Mouse (Mus musculus): ENCODE data around the gene Snx1. TPM values are rescaled to one million over a fixed set of nuclear protein-coding genes. Genes with fewer than 3 reads are reported as not detected.

Snx1 gene
- polyA plus RNA-seq, 1 experiment: 33.6 TPM

DNA sequence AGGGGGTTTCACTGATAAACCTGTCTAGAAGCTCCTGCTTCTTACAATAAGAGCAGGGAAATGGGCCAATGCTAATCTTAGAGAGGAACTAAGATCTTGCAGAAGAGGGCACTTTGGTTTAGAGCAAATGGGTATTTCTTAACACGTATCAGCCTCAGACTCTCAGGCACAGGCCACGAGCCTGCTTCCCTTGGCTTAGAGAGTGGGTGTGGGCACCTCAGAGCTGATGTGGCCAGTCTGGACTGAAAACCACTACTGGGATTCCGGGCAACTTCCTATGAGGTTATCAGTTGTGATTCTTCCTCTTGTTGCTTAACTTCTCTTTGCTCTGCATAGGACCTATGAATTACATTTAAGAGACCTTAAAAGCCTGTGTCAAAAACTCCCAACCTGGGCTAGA lies 12.0 kb downstream of the Snx1 start:
- TF ChIP-seq CTCF (IDR thresholded peaks at IDR 0.05; ENCODE audit: extremely low read depth, insufficient read depth, insufficient read length, insufficient replicate concordance) (no peak), POLR2A (IDR thresholded peaks at IDR 0.05; ENCODE audit: low read depth, low read length) (no peak)
- DNase-seq (ENCODE audit: low read depth in 1 of 2, low spot score in 2 of 2): no peak
- Histone ChIP-seq H3K4me3 (ENCODE audit: extremely low read depth, insufficient read depth, insufficient read length) (no peak overlapping the region), H3K36me3 (ENCODE audit: control insufficient read depth, insufficient read depth, low read length) (peaks cover 3% of the 10 kb centered on the region; the same call in 1 of the 2 replicates), H3K4me1 (ENCODE audit: control insufficient read depth, insufficient read depth, insufficient read length) (no peaks in the 10 kb centered on the region; the same call in 1 of the 2 replicates), H3K27ac (ENCODE audit: insufficient read depth, low read length) (no peak overlapping the region), H3K27me3 (ENCODE audit: control insufficient read depth, insufficient read depth, low read length) (no peaks in the 10 kb centered on the region)
- 56% methylated on average over 3 of the region's 3 CpGs for whole genome bisulfite sequencing

DNA sequence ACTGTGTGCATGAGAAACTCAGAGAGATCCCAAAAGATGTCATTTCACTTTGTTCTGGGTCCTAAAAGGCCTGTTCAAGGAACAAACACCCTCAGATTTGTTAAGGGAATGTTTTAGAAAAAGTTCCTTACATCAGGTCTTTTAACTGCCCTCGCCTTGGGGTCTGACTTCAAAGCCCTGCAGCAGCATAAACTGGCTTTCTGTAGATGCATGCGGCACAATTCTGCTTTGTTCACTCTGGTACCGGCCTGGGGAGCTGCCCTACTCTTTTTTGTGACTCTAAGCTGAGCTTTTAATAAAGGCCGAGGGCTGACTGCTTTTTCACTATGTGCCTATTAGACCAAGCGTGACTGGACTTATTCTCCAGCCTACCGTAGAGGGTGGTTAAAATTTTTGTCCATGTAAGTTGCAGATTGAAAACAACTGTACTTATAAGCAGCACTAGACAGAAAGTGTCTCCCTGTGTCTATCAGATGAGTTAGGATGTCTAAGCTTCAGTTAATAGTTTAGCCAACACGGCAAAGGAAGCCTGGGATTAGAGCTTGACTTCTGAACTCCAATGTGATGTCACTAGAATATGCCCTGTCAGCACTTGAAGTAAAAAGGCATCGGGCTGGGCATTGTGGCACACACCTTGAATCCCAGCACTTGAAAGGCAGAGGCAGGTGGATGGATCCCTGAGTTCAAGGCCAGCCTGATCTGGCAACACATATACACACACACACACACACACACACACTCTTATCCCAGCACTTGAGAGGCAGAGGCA lies 15.6 kb downstream of the Snx1 start:
- Histone ChIP-seq H3K27me3 (ENCODE audit: control insufficient read depth, insufficient read depth, low read length) (no peaks in the 10 kb centered on the region), H3K4me3 (ENCODE audit: extremely low read depth, insufficient read depth, insufficient read length) (no peak overlapping the region), H3K27ac (ENCODE audit: insufficient read depth, low read length) (no peak overlapping the region), H3K4me1 (ENCODE audit: control insufficient read depth, insufficient read depth, insufficient read length) (no peaks in the 10 kb centered on the region), H3K36me3 (ENCODE audit: control insufficient read depth, insufficient read depth, low read length) (peaks cover 18% of the 10 kb centered on the region)
- WGBS: 82% methylated on average over 8 of the region's 8 CpGs
- DNase-seq (ENCODE audit: low read depth in 1 of 2, low spot score in 2 of 2): no peak
- TF ChIP-seq CTCF (IDR thresholded peaks at IDR 0.05; ENCODE audit: extremely low read depth, insufficient read depth, insufficient read length, insufficient replicate concordance) (no peak), POLR2A (IDR thresholded peaks at IDR 0.05; ENCODE audit: low read depth, low read length) (no peak)

DNA sequence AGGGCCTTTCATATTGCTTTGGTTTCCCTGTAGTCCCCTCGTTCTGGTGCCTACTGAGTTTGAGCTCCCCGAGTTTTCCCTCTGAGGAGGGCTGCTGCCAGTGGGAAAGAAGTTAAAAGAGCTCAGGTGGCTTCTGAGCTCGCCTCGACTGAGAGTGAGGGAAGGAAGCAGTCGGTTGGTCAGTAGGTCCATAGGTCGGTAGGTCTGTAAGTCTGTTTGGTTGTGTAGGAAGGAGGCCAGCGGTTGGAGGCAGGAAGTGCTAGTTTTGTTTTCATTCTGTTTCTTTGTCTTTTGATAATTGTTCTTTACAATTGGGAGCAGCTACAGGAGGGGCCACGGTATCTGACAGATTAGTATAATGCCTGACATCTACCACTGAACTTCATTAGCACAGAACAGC lies 16.3 kb downstream of the Snx1 start:
- H3K4me1 ChIP-seq (ENCODE audit: control insufficient read depth, insufficient read depth, insufficient read length): no peaks in the 10 kb centered on the region
- peaks cover 21% of the 10 kb centered on the region for H3K36me3 ChIP-seq (ENCODE audit: control insufficient read depth, insufficient read depth, low read length)
- TF ChIP-seq CTCF (IDR thresholded peaks at IDR 0.05; ENCODE audit: extremely low read depth, insufficient read depth, insufficient read length, insufficient replicate concordance) (no peak), POLR2A (IDR thresholded peaks at IDR 0.05; ENCODE audit: low read depth, low read length) (no peak)
- DNase-seq (ENCODE audit: low read depth in 1 of 2, low spot score in 2 of 2): no peak
- no peaks in the 10 kb centered on the region for H3K27me3 ChIP-seq (ENCODE audit: control insufficient read depth, insufficient read depth, low read length)
- WGBS: 38% methylated on average over 8 of the region's 8 CpGs
- H3K4me3 ChIP-seq (ENCODE audit: extremely low read depth, insufficient read depth, insufficient read length): no peak overlapping the region
- H3K27ac ChIP-seq (ENCODE audit: insufficient read depth, low read length): no peak overlapping the region

DNA sequence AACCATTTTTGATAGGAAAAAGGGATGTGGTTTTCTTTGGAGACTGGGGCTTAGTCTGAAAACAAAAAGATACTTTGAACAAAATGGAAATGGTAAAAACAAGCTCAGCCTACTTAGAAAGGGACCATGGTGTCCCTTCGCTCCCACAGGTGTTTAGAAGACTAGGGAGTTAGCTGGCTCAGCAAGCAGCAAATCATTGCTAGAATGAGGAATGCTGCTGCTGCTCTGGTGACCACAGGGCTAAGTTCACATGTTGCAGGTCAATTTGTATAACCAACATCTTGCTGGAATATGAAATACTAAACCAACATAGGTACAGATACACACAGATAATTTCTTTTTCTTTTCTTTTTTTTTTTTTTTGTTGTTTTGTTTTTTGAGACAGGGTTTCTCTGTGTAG lies 16.8 kb downstream of the Snx1 start:
- H3K36me3 ChIP-seq (ENCODE audit: control insufficient read depth, insufficient read depth, low read length): peaks cover 24% of the 10 kb centered on the region
- TF ChIP-seq CTCF (IDR thresholded peaks at IDR 0.05; ENCODE audit: extremely low read depth, insufficient read depth, insufficient read length, insufficient replicate concordance): no peak
- TF ChIP-seq POLR2A (IDR thresholded peaks at IDR 0.05; ENCODE audit: low read depth, low read length): no peak
- H3K27me3 ChIP-seq (ENCODE audit: control insufficient read depth, insufficient read depth, low read length): no peaks in the 10 kb centered on the region
- no peak for DNase-seq (ENCODE audit: low read depth in 1 of 2, low spot score in 2 of 2)
- H3K4me1 ChIP-seq (ENCODE audit: control insufficient read depth, insufficient read depth, insufficient read length): no peaks in the 10 kb centered on the region
- WGBS: 95% methylated on average over 1 of the region's 1 CpGs
- no peak overlapping the region for H3K27ac ChIP-seq (ENCODE audit: insufficient read depth, low read length)
- no peak overlapping the region for H3K4me3 ChIP-seq (ENCODE audit: extremely low read depth, insufficient read depth, insufficient read length)

DNA sequence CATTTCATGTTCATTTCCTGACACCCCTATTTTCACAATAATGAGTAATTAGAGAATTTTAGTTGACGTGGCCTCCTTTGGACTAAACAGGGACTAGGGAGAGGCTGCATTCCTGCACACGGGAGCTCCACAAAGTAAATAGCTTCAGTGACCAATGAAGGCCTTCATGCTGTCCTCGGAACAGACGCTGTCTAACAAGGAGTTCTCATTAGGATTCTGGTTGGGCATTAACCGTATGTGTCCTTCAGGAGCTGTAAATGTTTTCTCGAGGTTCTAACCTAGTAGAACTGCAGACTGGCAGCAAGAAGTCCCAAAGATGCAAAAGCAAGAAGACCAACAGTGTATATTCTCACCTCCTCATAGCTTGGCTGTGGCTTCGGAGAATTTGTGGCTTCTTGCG lies 21.2 kb downstream of the Snx1 start:
- TF ChIP-seq POLR2A (IDR thresholded peaks at IDR 0.05; ENCODE audit: low read depth, low read length): no peak
- TF ChIP-seq CTCF (IDR thresholded peaks at IDR 0.05; ENCODE audit: extremely low read depth, insufficient read depth, insufficient read length, insufficient replicate concordance): no peak
- peaks cover 46% of the 10 kb centered on the region for H3K36me3 ChIP-seq (ENCODE audit: control insufficient read depth, insufficient read depth, low read length)
- H3K27ac ChIP-seq (ENCODE audit: insufficient read depth, low read length): no peak overlapping the region
- H3K27me3 ChIP-seq (ENCODE audit: control insufficient read depth, insufficient read depth, low read length): no peaks in the 10 kb centered on the region
- no peak overlapping the region for H3K4me3 ChIP-seq (ENCODE audit: extremely low read depth, insufficient read depth, insufficient read length)
- DNase-seq (ENCODE audit: low read depth in 1 of 2, low spot score in 2 of 2): no peak
- WGBS: 92% methylated on average over 8 of the region's 8 CpGs
- no peaks in the 10 kb centered on the region for H3K4me1 ChIP-seq (ENCODE audit: control insufficient read depth, insufficient read depth, insufficient read length)

DNA sequence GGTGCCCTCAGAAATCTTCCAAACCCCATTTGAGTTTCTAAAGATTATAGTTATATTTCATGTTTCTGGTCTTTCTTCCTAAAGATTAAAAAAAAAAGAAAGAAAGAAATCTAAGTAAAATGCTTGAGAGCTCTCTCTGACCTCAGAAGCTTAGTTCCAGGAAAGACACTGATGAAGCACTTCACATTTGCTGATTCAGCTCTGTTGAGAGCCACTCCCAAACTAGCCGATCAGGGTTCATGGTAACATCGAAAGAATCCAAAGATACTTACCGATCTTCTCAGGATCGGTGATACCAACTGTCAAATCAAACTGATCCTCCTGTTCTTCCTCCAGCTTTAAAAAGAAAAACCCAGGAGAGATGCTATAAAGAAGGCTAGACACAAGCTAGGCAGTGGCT lies 21.8 kb downstream of the Snx1 start:
- Histone ChIP-seq H3K27me3 (ENCODE audit: control insufficient read depth, insufficient read depth, low read length) (no peaks in the 10 kb centered on the region), H3K36me3 (ENCODE audit: control insufficient read depth, insufficient read depth, low read length) (peaks cover 47% of the 10 kb centered on the region)

DNA sequence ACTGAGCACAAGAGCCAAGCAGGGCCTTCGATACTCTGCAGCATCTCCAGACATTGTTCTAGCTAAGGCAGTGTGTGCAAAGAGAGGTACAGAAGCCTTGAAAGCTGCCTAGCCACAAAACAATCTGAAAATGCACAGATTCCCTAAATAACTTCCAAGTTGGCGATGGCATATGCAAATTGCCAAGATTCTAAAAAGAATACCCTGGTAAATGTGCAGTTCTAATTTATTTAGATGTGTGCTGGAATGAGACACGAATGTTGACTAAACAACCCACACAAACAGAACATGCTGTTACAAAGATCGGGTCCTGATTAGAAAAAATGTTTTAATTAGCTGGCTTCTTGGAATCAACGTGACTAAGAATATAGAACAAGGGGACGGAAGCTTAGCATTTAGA lies 23.7 kb downstream of the Snx1 start:
- H3K36me3 ChIP-seq (ENCODE audit: control insufficient read depth, insufficient read depth, low read length): peaks cover 43% of the 10 kb centered on the region
- no peak overlapping the region for H3K27ac ChIP-seq (ENCODE audit: insufficient read depth, low read length)
- DNase-seq (ENCODE audit: low read depth in 1 of 2, low spot score in 2 of 2): no peak
- 93% methylated on average over 6 of the region's 6 CpGs for WGBS
- no peaks in the 10 kb centered on the region for H3K27me3 ChIP-seq (ENCODE audit: control insufficient read depth, insufficient read depth, low read length)
- TF ChIP-seq CTCF (IDR thresholded peaks at IDR 0.05; ENCODE audit: extremely low read depth, insufficient read depth, insufficient read length, insufficient replicate concordance) (no peak), POLR2A (IDR thresholded peaks at IDR 0.05; ENCODE audit: low read depth, low read length) (no peak)
- H3K4me1 ChIP-seq (ENCODE audit: control insufficient read depth, insufficient read depth, insufficient read length): no peaks in the 10 kb centered on the region
- no peak overlapping the region for H3K4me3 ChIP-seq (ENCODE audit: extremely low read depth, insufficient read depth, insufficient read length)

More for the DNA sequence above, 21.8 kb downstream of the Snx1 start:
- Histone ChIP-seq H3K4me3 (ENCODE audit: extremely low read depth, insufficient read depth, insufficient read length) (no peak overlapping the region), H3K4me1 (ENCODE audit: control insufficient read depth, insufficient read depth, insufficient read length) (no peaks in the 10 kb centered on the region), H3K27ac (ENCODE audit: insufficient read depth, low read length) (no peak overlapping the region)
- no peak for DNase-seq (ENCODE audit: low read depth in 1 of 2, low spot score in 2 of 2)
- WGBS: 92% methylated on average over 4 of the region's 4 CpGs
- TF ChIP-seq POLR2A (IDR thresholded peaks at IDR 0.05; ENCODE audit: low read depth, low read length) (no peak), CTCF (IDR thresholded peaks at IDR 0.05; ENCODE audit: extremely low read depth, insufficient read depth, insufficient read length, insufficient replicate concordance) (no peak)
